Mouse (Mus musculus) cerebellum, adult 2 months (tissue): Measurements from ENCODE around the gene Qsox1.

Source experiments
- CTCF ChIP-seq: fragments of 200-500 bp; IDR thresholded peaks from 2 replicates; pipeline ENCODE4 v1.5.1; 2011; ENCODE audit warnings: low read depth, mild to moderate bottlenecking, control low read depth, low read length, moderate library complexity, borderline replicate concordance; ENCODE audit not compliant: insufficient read depth
- POLR2A ChIP-seq: fragments of 200-500 bp; IDR thresholded peaks from 2 replicates; pipeline ENCODE4 v1.6.1; 2011; ENCODE audit warnings: low read length, control low read depth, borderline replicate concordance; ENCODE audit not compliant: insufficient read depth

GRCm38 (mm10) chr1:155812581-155813499 is at the start of gene Qsox1:
- TF ChIP-seq CTCF (no peak), POLR2A (0 out of 2 replicates have a peak, but pooled peaks have one; percentile 20)
